Mouse (Mus musculus): ENCODE results near the gene Tmem14c. TPM values are rescaled to one million over a fixed set of nuclear protein-coding genes. Genes with fewer than 3 reads are reported as not detected.

Gene Tmem14c
- total and polyA plus RNA-seq, 3 experiments: 140 to 183 (median 178) TPM

DNA sequence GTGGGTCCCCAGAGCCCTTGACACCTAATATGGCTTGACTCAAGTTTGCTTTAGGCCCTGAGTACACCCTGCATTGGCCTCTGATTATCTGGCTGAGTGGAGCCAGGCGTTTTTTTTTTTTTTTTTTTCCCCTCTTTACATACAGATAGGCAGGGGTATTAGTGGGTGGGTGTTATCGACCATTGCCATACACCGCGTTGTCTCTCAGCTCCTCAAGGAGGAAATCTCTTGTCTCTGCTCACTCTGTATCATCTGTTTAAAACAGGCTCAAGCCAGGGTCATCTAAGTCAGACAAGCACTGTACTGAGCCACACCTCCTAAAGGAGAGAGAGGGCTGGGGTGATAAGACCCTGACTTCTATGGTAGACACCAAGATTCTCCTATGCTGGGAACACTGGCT is 1.7 kb downstream of the Tmem14c start:
- in situ Hi-C loops (cut with MboI; ENCODE audit: low pct_ligation_motif_present, low pct_unique_long_range_greater_than_20kb, low sequenced_read_pairs) (loop anchor here (25.0 kb wide), 2 partner anchors 219 to 569 kb away; partner anchors contain the start of gene Smim13), dilution Hi-C loops (cut with MboI; ENCODE audit: extremely low pct_ligation_motif_present, extremely low pct_unique_long_range_greater_than_20kb, low sequenced_read_pairs) (no loop called here)
- Histone ChIP-seq H3K36me3 (replicated peaks in 1 of 2; ENCODE audit: control insufficient read depth in 1 of 2, insufficient read depth in 1 of 2, low read length in 1 of 2) (peaks cover 45 to 76% of the 10 kb centered on the region in 2 experiments), H3K79me2 (replicated peaks; ENCODE audit: control insufficient read depth, extremely low read depth, insufficient read depth, poor library complexity, severe bottlenecking) (peaks cover 17% of the 10 kb centered on the region), H3K27me3 (replicated peaks) (no peaks in the 10 kb centered on the region), H3K9ac (ENCODE audit: insufficient read depth, low read depth) (no peak overlapping the region), H3K4me1 (ENCODE audit: control insufficient read depth in 1 of 2, insufficient read depth in 2 of 2) (peaks cover 3 to 30% of the 10 kb centered on the region in 2 experiments; a peak in 3 of 4 replicates), H3K9me3 (replicated peaks; ENCODE audit: low read length) (no peaks in the 10 kb centered on the region), H3K4me2 (ENCODE audit: insufficient read depth, low read depth, poor library complexity, severe bottlenecking) (no peak overlapping the region), H3K27ac (ENCODE audit: insufficient read depth, low read depth) (no peak overlapping the region), H3K4me3 (replicated peaks in 1 of 3; ENCODE audit: low read depth in 2 of 3, low read length in 2 of 3, poor library complexity in 1 of 3) (no peak overlapping the region)
- no peak for DNase-seq (ENCODE audit: extremely low read depth)
- TF ChIP-seq USF1 (IDR thresholded peaks at IDR 0.05; ENCODE audit: low read depth, low read length) (no peak), TBP (conservative IDR thresholded peaks at IDR 0.05; ENCODE audit: low read depth, low read length) (no peak), EP300 (IDR thresholded peaks at IDR 0.05; ENCODE audit: low read length) (no peak), POLR2AphosphoS2 (IDR thresholded peaks at IDR 0.05; ENCODE audit: low read depth, low read length) (no peak), CHD2 (IDR thresholded peaks at IDR 0.05; ENCODE audit: low read length) (no peak), POLR2A (IDR thresholded peaks at IDR 0.05; ENCODE audit: low read depth, low read length) (no peak), RAD21 (IDR thresholded peaks at IDR 0.05; ENCODE audit: low read depth, low read length) (no peak), MAFK (IDR thresholded peaks at IDR 0.05; ENCODE audit: insufficient replicate concordance, low read length) (no peak), PAX5 (IDR thresholded peaks at IDR 0.05; ENCODE audit: low read length) (no peak), ETS1 (conservative IDR thresholded peaks at IDR 0.05; ENCODE audit: low read depth, low read length) (no peak), JUND (conservative IDR thresholded peaks at IDR 0.05; ENCODE audit: low read depth, low read length) (no peak), ZMIZ1 (IDR thresholded peaks at IDR 0.05; ENCODE audit: low read depth, low read length) (no peak), MXI1 (IDR thresholded peaks at IDR 0.05; ENCODE audit: low read depth, low read length) (no peak), CHD1 (IDR thresholded peaks at IDR 0.05; ENCODE audit: low read depth, low read length) (no peak), ZKSCAN1 (IDR thresholded peaks at IDR 0.05; ENCODE audit: borderline replicate concordance, low read depth, low read length) (no peak), NELFE (IDR thresholded peaks at IDR 0.05; ENCODE audit: low read depth, low read length) (no peak), IRF4 (IDR thresholded peaks at IDR 0.05; ENCODE audit: low read depth, low read length) (no peak), ZNF384 (IDR thresholded peaks at IDR 0.05; ENCODE audit: low read depth, low read length) (no peak), ZC3H11A (IDR thresholded peaks at IDR 0.05; ENCODE audit: low read depth, low read length) (no peak)

DNA sequence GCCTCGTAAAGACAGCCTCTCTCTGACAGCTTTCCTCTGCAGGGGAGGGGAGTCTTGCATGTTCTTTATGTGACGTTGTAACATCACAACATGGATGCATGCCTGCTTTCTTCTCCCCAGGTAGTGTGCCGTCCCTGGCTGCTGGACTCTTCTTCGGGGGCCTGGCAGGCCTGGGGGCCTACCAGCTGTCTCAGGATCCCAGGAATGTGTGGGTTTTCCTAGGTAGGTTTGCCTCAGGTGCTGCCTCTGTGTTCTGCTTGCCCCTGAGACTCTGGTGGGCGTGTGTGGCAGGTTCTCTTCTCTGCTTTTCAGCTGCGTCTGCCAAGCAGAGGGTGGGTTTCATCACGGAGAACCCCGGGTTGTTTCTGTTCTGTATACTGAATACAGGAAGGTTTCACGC is 2.1 kb downstream of the Tmem14c start:
- no peak for DNase-seq (ENCODE audit: extremely low read depth)
- Histone ChIP-seq H3K9me3 (replicated peaks; ENCODE audit: low read length) (no peaks in the 10 kb centered on the region), H3K79me2 (replicated peaks; ENCODE audit: control insufficient read depth, extremely low read depth, insufficient read depth, poor library complexity, severe bottlenecking) (peaks cover 17% of the 10 kb centered on the region), H3K27ac (ENCODE audit: insufficient read depth, low read depth) (no peak overlapping the region), H3K9ac (ENCODE audit: insufficient read depth, low read depth) (no peak overlapping the region), H3K4me1 (ENCODE audit: control insufficient read depth in 1 of 2, insufficient read depth in 2 of 2) (peaks cover 3 to 30% of the 10 kb centered on the region in 2 experiments; a peak in 3 of 4 replicates), H3K27me3 (replicated peaks) (no peaks in the 10 kb centered on the region), H3K4me3 (replicated peaks in 1 of 3; ENCODE audit: low read depth in 2 of 3, low read length in 2 of 3, poor library complexity in 1 of 3) (no peak overlapping the region), H3K36me3 (replicated peaks in 1 of 2; ENCODE audit: control insufficient read depth in 1 of 2, insufficient read depth in 1 of 2, low read length in 1 of 2) (peaks cover 41 to 75% of the 10 kb centered on the region in 2 experiments), H3K4me2 (ENCODE audit: insufficient read depth, low read depth, poor library complexity, severe bottlenecking) (no peak overlapping the region)
- TF ChIP-seq CHD2 (IDR thresholded peaks at IDR 0.05; ENCODE audit: low read length) (no peak), MAZ (IDR thresholded peaks at IDR 0.05; ENCODE audit: low read depth, low read length) (no peak), ELF1 (IDR thresholded peaks at IDR 0.05; ENCODE audit: low read depth, low read length) (no peak), ETS1 (conservative IDR thresholded peaks at IDR 0.05; ENCODE audit: low read depth, low read length) (no peak), JUND (conservative IDR thresholded peaks at IDR 0.05; ENCODE audit: low read depth, low read length) (no peak), KAT2A (IDR thresholded peaks at IDR 0.05; ENCODE audit: insufficient replicate concordance, low read length) (no peak), USF2 (conservative IDR thresholded peaks at IDR 0.05; ENCODE audit: low read depth, low read length) (no peak), E2F4 (IDR thresholded peaks at IDR 0.05; ENCODE audit: insufficient replicate concordance, low read depth, low read length) (no peak), TBP (conservative IDR thresholded peaks at IDR 0.05; ENCODE audit: low read depth, low read length) (no peak), MYC (IDR thresholded peaks at IDR 0.05; ENCODE audit: low read depth, low read length) (no peak), ZMIZ1 (IDR thresholded peaks at IDR 0.05; ENCODE audit: low read depth, low read length) (no peak), MAX (IDR thresholded peaks at IDR 0.05; ENCODE audit: low read length) (no peak), MEF2A (IDR thresholded peaks at IDR 0.05; ENCODE audit: borderline replicate concordance, low read depth, low read length) (no peak), SMC3 (IDR thresholded peaks at IDR 0.05; ENCODE audit: low read depth, low read length) (no peak), ZNF384 (IDR thresholded peaks at IDR 0.05; ENCODE audit: low read depth, low read length) (no peak), GABPA (IDR thresholded peaks at IDR 0.05; ENCODE audit: insufficient replicate concordance, low read depth, low read length) (no peak), RAD21 (IDR thresholded peaks at IDR 0.05; ENCODE audit: low read depth, low read length) (no peak), IRF4 (IDR thresholded peaks at IDR 0.05; ENCODE audit: low read depth, low read length) (no peak), POLR2A (IDR thresholded peaks at IDR 0.05; ENCODE audit: low read depth, low read length) (no peak), MAFK (IDR thresholded peaks at IDR 0.05; ENCODE audit: insufficient replicate concordance, low read length) (no peak)
- dilution Hi-C loops (cut with MboI; ENCODE audit: extremely low pct_ligation_motif_present, extremely low pct_unique_long_range_greater_than_20kb, low sequenced_read_pairs): no loop called here
- in situ Hi-C loops (cut with MboI; ENCODE audit: low pct_ligation_motif_present, low pct_unique_long_range_greater_than_20kb, low sequenced_read_pairs): loop anchor here (25.0 kb wide), 2 partner anchors 219 to 569 kb away; partner anchors contain the start of gene Smim13

All from CH12.LX (cell line).